Mouse (Mus musculus): ENCODE measurements around the gene Fam57a.

- no peak for TF ChIP-seq CTCF (conservative IDR thresholded peaks at IDR 0.05; ENCODE audit: low read length)
- TF ChIP-seq POU5F1 (IDR thresholded peaks at IDR 0.05; ENCODE audit: borderline replicate concordance, low read length): no peak
- no peak for TF ChIP-seq NANOG (IDR thresholded peaks at IDR 0.05; ENCODE audit: borderline replicate concordance, low read length)
Observed at GRCm38 (mm10) chr11:76144386-76144785, 35.1 kb upstream of the Fam57a start.
